In genomic region chr3:108836931-108837330, GRCm38 (mm10) we compare ENCODE assay signal across 24 mouse cellular contexts. TPM values are rescaled to one million over a fixed set of nuclear protein-coding genes. Genes with fewer than 3 reads are reported as not detected.
DNase-seq lines count a peak whose midpoint lies in the region; ATAC-seq and TF ChIP-seq lines count a peak whose summit lies in the region.
"Had no signal": no experiment of that assay in that cellular context is flagged by ENCODE, and none has a peak within 500 bp of the region (broad histone marks: within the 10 kb centered on the region; RNA-seq: fewer than 3 reads in every experiment).

No protein-coding gene starts in this region.

- ATAC-seq in intestine, embryonic 14.5 days (replicated peaks; ENCODE audit: low FRiP score, low TSS enrichment, low read depth): no peak
- ATAC-seq in intestine, embryonic 15.5 days: no peak
- no peak for ATAC-seq in liver, embryonic 13.5 days (ENCODE audit: low read depth)
- ATAC-seq in liver, embryonic 11.5 days (replicated peaks; ENCODE audit: low FRiP score): no peak
- no peak for ATAC-seq in hindbrain, embryonic 14.5 days (ENCODE audit: low FRiP score)
- ATAC-seq: forebrain, embryonic 13.5 days; forebrain, embryonic 15.5 days; forebrain, postnatal 0 days had no signal

- peaks cover 3% of the 10 kb centered on the region for H3K4me1 ChIP-seq in heart, adult 2 months (ENCODE audit: control insufficient read depth, insufficient read depth, low read length)
- peaks cover 8% of the 10 kb centered on the region for H3K4me1 ChIP-seq in intestine, embryonic 14.5 days (replicated peaks; ENCODE audit: control insufficient read depth, insufficient read depth, low read length)
- H3K4me1 ChIP-seq in intestine, embryonic 15.5 days (replicated peaks): peaks cover 16% of the 10 kb centered on the region; the same call in 1 of the 2 replicates
- peaks cover 32% of the 10 kb centered on the region for H3K4me1 ChIP-seq in liver, embryonic 13.5 days (replicated peaks)
- H3K4me1 ChIP-seq in liver, embryonic 11.5 days (replicated peaks; ENCODE audit: control insufficient read depth, insufficient read depth, low read length): peaks cover 11% of the 10 kb centered on the region
- H3K4me1 ChIP-seq in cortical plate, adult 2 months (ENCODE audit: control insufficient read depth, insufficient read depth, low read length): no peaks in the 10 kb centered on the region
- peaks cover 8% of the 10 kb centered on the region for H3K4me1 ChIP-seq in hindbrain, embryonic 14.5 days (replicated peaks; ENCODE audit: control insufficient read depth, insufficient read depth, low read length)

- no peak for TF ChIP-seq POLR2A in heart, adult 2 months (IDR thresholded peaks at IDR 0.05; ENCODE audit: insufficient read depth, low read depth, low read length)
- TF ChIP-seq POLR2A in cortical plate, adult 2 months (IDR thresholded peaks at IDR 0.05; ENCODE audit: extremely low read depth, insufficient read depth, low read length): no peak

- H3K4me2 ChIP-seq in intestine, embryonic 14.5 days (ENCODE audit: low read length): no peak overlapping the region
- no peak overlapping the region for H3K4me2 ChIP-seq in intestine, embryonic 15.5 days (replicated peaks)
- H3K4me2 ChIP-seq in liver, embryonic 13.5 days: peak overlapping the region; percentile 68; the same call in 1 of the 2 replicates
- no peak overlapping the region; the same call in 1 of the 2 replicates for H3K4me2 ChIP-seq in liver, embryonic 11.5 days
- no peak overlapping the region for H3K4me2 ChIP-seq in hindbrain, embryonic 14.5 days (replicated peaks)
- H3K4me2 ChIP-seq: embryonic facial prominence, embryonic 13.5 days; forebrain, embryonic 13.5 days; forebrain, embryonic 15.5 days had no signal

- DNase-seq in heart, adult 11 months: peak; percentile 66
- no peak for DNase-seq in heart, adult 2 months
- peak; percentile 18 for DNase-seq in intestine, embryonic 14.5 days (ENCODE audit: low spot score)
- no peak for DNase-seq in liver, embryonic 13.5 days
- DNase-seq in liver, embryonic 11.5 days (ENCODE audit: low spot score): no peak
- DNase-seq in hindbrain, embryonic 14.5 days (ENCODE audit: low spot score): no peak
- DNase-seq: adrenal gland, adult 2 months; adrenal gland, postnatal 10 days; adrenal gland, postnatal 25 days; cerebellum, adult 11 months; cerebellum, adult 18-20 months; cerebellum, adult 8-10 months; cerebellum, adult 9-11 months; cerebellum, postnatal 14 days; cerebellum, postnatal 36 days; forebrain, postnatal 0 days had no signal

- H3K4me3 ChIP-seq in heart, adult 2 months: no peak overlapping the region
- no peak overlapping the region for H3K4me3 ChIP-seq in intestine, embryonic 14.5 days (ENCODE audit: low read depth, low read length)
- H3K4me3 ChIP-seq in intestine, embryonic 15.5 days (replicated peaks): no peak overlapping the region
- H3K4me3 ChIP-seq in liver, embryonic 13.5 days (replicated peaks): no peak overlapping the region
- no peak overlapping the region for H3K4me3 ChIP-seq in liver, embryonic 11.5 days (ENCODE audit: low read depth, low read length)
- no peak overlapping the region for H3K4me3 ChIP-seq in cortical plate, adult 2 months (ENCODE audit: insufficient read depth, low read length)
- no peak overlapping the region for H3K4me3 ChIP-seq in hindbrain, embryonic 14.5 days (replicated peaks; ENCODE audit: low read length)
- H3K4me3 ChIP-seq: embryonic facial prominence, embryonic 13.5 days; forebrain, embryonic 13.5 days; forebrain, embryonic 15.5 days had no signal

- no peak for TF ChIP-seq EP300 in heart, adult 2 months (IDR thresholded peaks at IDR 0.05; ENCODE audit: insufficient read depth, low read depth, low read length)

- no peak overlapping the region for H3K27ac ChIP-seq in heart, adult 2 months
- H3K27ac ChIP-seq in intestine, embryonic 14.5 days (ENCODE audit: low read depth): no peak overlapping the region
- H3K27ac ChIP-seq in intestine, embryonic 15.5 days: no peak overlapping the region
- H3K27ac ChIP-seq in liver, embryonic 13.5 days: no peak overlapping the region
- H3K27ac ChIP-seq in liver, embryonic 11.5 days (ENCODE audit: low read depth, low read length): no peak overlapping the region
- H3K27ac ChIP-seq in cortical plate, adult 2 months (ENCODE audit: insufficient read depth, low read length): 0 out of 2 replicates have a peak overlapping the region, but pooled peaks have one; percentile 4
- H3K27ac ChIP-seq in hindbrain, embryonic 14.5 days: no peak overlapping the region
- H3K27ac ChIP-seq: embryonic facial prominence, embryonic 13.5 days; forebrain, embryonic 13.5 days; forebrain, embryonic 15.5 days had no signal

- H3K9me3 ChIP-seq in intestine, embryonic 14.5 days (ENCODE audit: control insufficient read depth, low read length): no peaks in the 10 kb centered on the region
- H3K9me3 ChIP-seq in intestine, embryonic 15.5 days: no peaks in the 10 kb centered on the region
- H3K9me3 ChIP-seq in liver, embryonic 13.5 days (replicated peaks): no peaks in the 10 kb centered on the region
- H3K9me3 ChIP-seq in liver, embryonic 11.5 days (ENCODE audit: control insufficient read depth, low read length): no peaks in the 10 kb centered on the region
- no peaks in the 10 kb centered on the region for H3K9me3 ChIP-seq in hindbrain, embryonic 14.5 days (ENCODE audit: control insufficient read depth, low read length)
- H3K9me3 ChIP-seq: embryonic facial prominence, embryonic 13.5 days; forebrain, embryonic 13.5 days; forebrain, embryonic 15.5 days had no signal

- intact Hi-C loops in heart, adult 2 months (cut with DNase I): loop anchor here (10.0 kb wide), 1 partner anchor 272 kb away; the partner anchor contains the start of gene Tmem167b

- TF ChIP-seq CTCF in heart, adult 2 months (IDR thresholded peaks at IDR 0.05): no peak
- no peak for TF ChIP-seq CTCF in cortical plate, adult 2 months (IDR thresholded peaks at IDR 0.05; ENCODE audit: extremely low read depth, insufficient read depth, low read length)

- H3K36me3 ChIP-seq in heart, adult 2 months (ENCODE audit: control insufficient read depth, insufficient read depth, low read length): peaks cover 22% of the 10 kb centered on the region
- H3K36me3 ChIP-seq in intestine, embryonic 14.5 days (ENCODE audit: control insufficient read depth, insufficient read depth, low read length): peaks cover 7% of the 10 kb centered on the region; the same call in 1 of the 2 replicates
- no peaks in the 10 kb centered on the region for H3K36me3 ChIP-seq in intestine, embryonic 15.5 days
- H3K36me3 ChIP-seq in liver, embryonic 13.5 days: peaks cover 11% of the 10 kb centered on the region; the same call in 1 of the 2 replicates
- H3K36me3 ChIP-seq in liver, embryonic 11.5 days (ENCODE audit: control insufficient read depth, insufficient read depth, low read length): 0 out of 2 replicates have a peak, but pooled peaks cover 3% of the 10 kb centered on the region
- H3K36me3 ChIP-seq in hindbrain, embryonic 14.5 days (replicated peaks; ENCODE audit: control insufficient read depth, insufficient read depth): no peaks in the 10 kb centered on the region
- H3K36me3 ChIP-seq: forebrain, embryonic 15.5 days had no signal

- whole genome bisulfite sequencing in heart, adult 2 months: 94% methylated on average over 6 of the region's 6 CpGs
- WGBS in intestine, embryonic 14.5 days: 94% methylated on average over 6 of the region's 6 CpGs
- WGBS in intestine, embryonic 15.5 days: 94% methylated on average over 6 of the region's 6 CpGs
- WGBS in liver, embryonic 13.5 days (ENCODE audit: insufficient replicate concordance): 82% methylated on average over 6 of the region's 6 CpGs
- 83% methylated on average over 6 of the region's 6 CpGs for WGBS in liver, embryonic 11.5 days
- WGBS in hindbrain, embryonic 14.5 days: 97% methylated on average over 6 of the region's 6 CpGs

- H3K79me2 ChIP-seq in heart, adult 2 months (replicated peaks; ENCODE audit: control insufficient read depth, insufficient read depth, low read length): peaks cover 10% of the 10 kb centered on the region

- no peaks in the 10 kb centered on the region for H3K27me3 ChIP-seq in heart, adult 2 months (ENCODE audit: control insufficient read depth, insufficient read depth, low read length)
- H3K27me3 ChIP-seq in intestine, embryonic 14.5 days (replicated peaks; ENCODE audit: control insufficient read depth, insufficient read depth, low read length): no peaks in the 10 kb centered on the region
- H3K27me3 ChIP-seq in intestine, embryonic 15.5 days (replicated peaks): no peaks in the 10 kb centered on the region
- no peaks in the 10 kb centered on the region for H3K27me3 ChIP-seq in liver, embryonic 13.5 days
- no peaks in the 10 kb centered on the region for H3K27me3 ChIP-seq in liver, embryonic 11.5 days (replicated peaks; ENCODE audit: control insufficient read depth, insufficient read depth, low read length)
- H3K27me3 ChIP-seq in hindbrain, embryonic 14.5 days (ENCODE audit: control insufficient read depth, insufficient read depth, low read length): no peaks in the 10 kb centered on the region
- H3K27me3 ChIP-seq: embryonic facial prominence, embryonic 13.5 days; forebrain, embryonic 13.5 days; forebrain, embryonic 15.5 days had no signal

- no peak overlapping the region for H3K9ac ChIP-seq in heart, adult 2 months (ENCODE audit: low read depth, low read length)
- H3K9ac ChIP-seq in intestine, embryonic 14.5 days (ENCODE audit: low read length): no peak overlapping the region
- no peak overlapping the region for H3K9ac ChIP-seq in intestine, embryonic 15.5 days
- no peak overlapping the region for H3K9ac ChIP-seq in liver, embryonic 13.5 days
- no peak overlapping the region for H3K9ac ChIP-seq in liver, embryonic 11.5 days (ENCODE audit: low read depth, low read length)
- no peak overlapping the region for H3K9ac ChIP-seq in hindbrain, embryonic 14.5 days
- H3K9ac ChIP-seq: embryonic facial prominence, embryonic 13.5 days; forebrain, embryonic 13.5 days; forebrain, embryonic 15.5 days; forebrain, postnatal 0 days had no signal

RNA-seq across cellular contexts. Expression of gene Stxbp3, which starts 3.4 kb away (rescaled TPM):
- 10 to 100 TPM; 25.7 to 27.3 TPM for total RNA-seq in heart, adult 2 months (2021)
- 7.0 and 11.8 TPM in 2 replicates for polyA plus RNA-seq in heart, adult 2 months (2012; rRNA removed)
- 38.7 and 41.5 TPM in 2 replicates for polyA plus RNA-seq in intestine, embryonic 14.5 days (2014; fragmentation: Nextera tagmentation; extraction: Ambion mirVana)
- 44.3 and 46.0 TPM in 2 replicates for polyA plus RNA-seq in intestine, embryonic 15.5 days (2015; fragmentation: Nextera tagmentation; extraction: Ambion mirVana)
- 19.0 and 24.6 TPM in 2 replicates for polyA plus RNA-seq in liver, embryonic 13.5 days (2015; fragmentation: Nextera tagmentation; extraction: Ambion mirVana)
- polyA plus RNA-seq in liver, embryonic 11.5 days (2014; fragmentation: Nextera tagmentation; extraction: Ambion mirVana): 35.1 and 35.6 TPM in 2 replicates
- 26.1 and 26.6 TPM in 2 replicates for polyA plus RNA-seq in cortical plate, adult 2 months (2012; rRNA removed)
- polyA plus RNA-seq in hindbrain, embryonic 14.5 days (2014; fragmentation: Nextera tagmentation; extraction: Ambion mirVana): 14.5 and 17.9 TPM in 2 replicates

RNA-seq across cellular contexts. Expression of gene Fndc7, which starts 52.9 kb away (rescaled TPM):
- under 1 TPM; 0.08 to 0.16 TPM for total RNA-seq in heart, adult 2 months (2021)
- 0.27 and 0.47 TPM in 2 replicates for polyA plus RNA-seq in heart, adult 2 months (2012; rRNA removed)
- 0.09 and 0.19 TPM in 2 replicates for polyA plus RNA-seq in intestine, embryonic 14.5 days (2014; fragmentation: Nextera tagmentation; extraction: Ambion mirVana)
- 0.05 and 0.14 TPM in 2 replicates for polyA plus RNA-seq in intestine, embryonic 15.5 days (2015; fragmentation: Nextera tagmentation; extraction: Ambion mirVana)
- polyA plus RNA-seq in liver, embryonic 13.5 days (2015; fragmentation: Nextera tagmentation; extraction: Ambion mirVana): 0.05 TPM in 1 of 2 replicates, not detected in the other
- polyA plus RNA-seq in liver, embryonic 11.5 days (2014; fragmentation: Nextera tagmentation; extraction: Ambion mirVana): 0.18 TPM in 1 of 2 replicates, not detected in the other
- 0.08 and 0.13 TPM in 2 replicates for polyA plus RNA-seq in cortical plate, adult 2 months (2012; rRNA removed)
- polyA plus RNA-seq in hindbrain, embryonic 14.5 days (2014; fragmentation: Nextera tagmentation; extraction: Ambion mirVana): not detected in 2 replicates
- total RNA-seq: MEL had no signal
- polyA plus RNA-seq: embryonic facial prominence, embryonic 11.5 days; forebrain, embryonic 11.5 days; forebrain, embryonic 13.5 days; forebrain, embryonic 15.5 days; forebrain, postnatal 0 days had no signal

Comparison
In these comparisons a context has a peak if more than half of its experiments do, and no peak if none do; other contexts are left out.
1. DNase-seq: peak in heart, adult 11 months (single experiment) and intestine, embryonic 14.5 days (single experiment); none in heart, adult 2 months (0 of 2), liver, embryonic 13.5 days (single experiment), liver, embryonic 11.5 days (single experiment) and hindbrain, embryonic 14.5 days (single experiment).